Mouse (Mus musculus): Measurements from ENCODE around the gene Cpd.

Cpd gene

GRCm38 (mm10) chr11:76846878-76847222 is at the start of gene Cpd:
Gene Cpd (minus strand): TSS chr11:76847018.
- DNase-seq (ENCODE audit: low spot score in 2 of 2): peak; percentile 88 to 97

DNA sequence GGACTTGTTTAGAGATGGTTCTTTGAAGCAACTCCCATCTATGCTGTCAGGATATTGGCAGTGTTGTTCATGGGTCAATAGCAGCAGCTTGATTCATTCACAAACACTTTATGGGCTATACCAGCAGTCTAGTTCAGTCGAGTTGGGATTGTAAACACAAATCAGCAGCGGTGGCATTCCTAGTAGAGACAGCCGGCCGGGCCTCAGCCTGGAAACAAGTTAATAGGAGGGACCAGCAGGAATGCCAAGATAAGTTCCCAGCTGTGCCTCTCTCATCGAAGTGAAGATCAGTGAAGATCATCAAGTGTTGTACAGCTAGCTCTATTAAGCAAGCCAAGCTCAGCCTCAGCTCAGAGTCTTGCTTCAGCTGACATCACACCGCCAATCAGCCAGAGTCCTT is 49.5 kb upstream of the Cpd start:
- no peak for DNase-seq (ENCODE audit: low spot score in 2 of 2)

- peak in 1 of 2 experiments; percentile 40 for DNase-seq (ENCODE audit: low spot score in 2 of 2)
Measured at GRCm38 (mm10) chr11:76894240-76894639, 47.4 kb upstream of the Cpd start.

GRCm38 (mm10) chr11:76893570-76893969 is 46.8 kb upstream of the Cpd start:
- no peak for DNase-seq (ENCODE audit: low spot score in 2 of 2)

- DNase-seq (ENCODE audit: low spot score in 2 of 2): no peak
Measured at GRCm38 (mm10) chr11:76892972-76893371, 46.2 kb upstream of the Cpd start.

DNA sequence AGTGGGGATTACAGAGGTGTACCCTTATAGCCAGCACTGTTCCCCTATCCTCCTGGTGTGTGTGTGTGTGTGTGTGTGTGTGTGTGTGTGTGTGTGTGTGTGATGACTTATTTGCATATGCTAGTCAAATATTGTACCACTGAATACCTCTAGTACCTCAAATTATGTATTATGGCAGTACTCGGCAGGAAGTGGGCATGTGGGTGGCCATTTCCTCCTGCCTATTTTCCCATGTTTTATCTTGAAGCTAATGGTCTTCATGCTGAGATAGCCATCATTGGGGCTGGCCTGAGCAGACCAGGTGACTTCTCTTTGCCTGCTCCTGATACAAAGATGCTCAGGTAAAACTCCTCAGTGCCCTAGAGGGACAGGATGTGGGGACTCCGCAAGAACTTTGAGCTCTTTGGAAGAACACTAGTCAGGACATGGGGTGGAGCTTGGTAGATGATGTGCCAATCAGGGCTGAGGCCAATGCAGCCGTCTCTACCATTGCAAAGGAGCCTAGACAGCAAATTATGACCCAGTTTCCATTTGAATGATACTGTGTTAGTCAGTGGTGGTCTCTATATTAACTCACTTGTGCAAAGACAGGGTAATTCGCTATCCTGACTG is 45.0 kb upstream of the Cpd start:
- no peak for DNase-seq (ENCODE audit: low spot score in 2 of 2)

DNA sequence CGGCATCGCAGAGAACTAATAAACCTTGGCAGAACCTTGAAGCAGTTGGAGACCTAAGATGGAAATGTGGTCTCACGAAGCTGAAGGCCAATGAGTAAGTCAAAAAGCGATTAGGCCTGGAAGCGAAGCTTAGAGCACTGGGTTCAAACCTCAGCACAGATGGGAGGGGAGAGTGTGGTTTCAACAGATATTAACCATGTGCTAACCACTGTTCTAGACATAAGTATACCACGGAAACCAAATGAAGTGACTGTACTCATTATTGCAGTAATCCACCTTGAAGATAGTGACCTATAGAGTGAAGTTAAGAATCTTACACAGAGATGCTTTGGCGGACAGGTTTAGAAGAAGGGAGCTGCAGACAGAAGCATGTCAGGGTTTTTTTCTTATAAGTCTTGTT is 44.4 kb upstream of the Cpd start:
- DNase-seq (ENCODE audit: low spot score in 2 of 2): no peak

DNA sequence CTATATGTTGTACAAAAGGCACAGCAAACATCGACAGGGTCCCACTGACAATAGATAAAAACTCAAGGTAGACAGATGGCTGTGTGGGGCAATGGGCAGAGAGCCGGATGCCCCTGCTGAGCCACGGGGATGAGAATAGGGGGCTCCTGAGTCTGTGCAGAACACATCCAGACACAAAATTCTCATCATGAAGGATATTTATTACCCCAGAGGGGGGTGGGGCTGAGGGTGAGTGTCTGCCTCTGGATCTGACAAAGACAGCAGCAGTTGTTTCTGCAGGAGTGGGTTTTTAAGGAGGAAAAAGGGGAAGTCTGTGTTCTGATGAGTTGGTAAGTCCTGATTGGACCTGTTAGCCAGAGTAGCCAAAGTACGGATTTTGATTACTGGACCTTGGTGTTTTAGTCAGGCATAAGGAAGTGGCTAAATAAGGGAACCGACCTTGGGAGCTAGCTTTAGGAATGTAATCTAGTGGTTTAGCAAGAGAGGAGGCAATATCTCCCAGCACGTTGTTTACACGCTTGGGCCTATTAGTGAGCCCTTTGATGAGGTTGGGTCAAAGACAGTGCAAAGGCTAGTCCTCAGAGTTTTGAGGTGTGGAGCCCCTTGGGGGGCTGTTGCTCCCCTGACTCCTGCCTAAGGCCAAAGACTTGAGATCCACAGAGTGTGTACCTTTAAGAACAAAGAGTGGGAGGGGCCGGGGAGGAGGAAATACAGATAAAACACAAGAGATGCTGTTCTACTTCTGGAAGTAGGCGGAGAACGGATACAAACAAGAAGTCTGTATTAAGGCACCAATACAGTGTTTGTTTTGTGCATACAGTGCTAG is 42.7 kb upstream of the Cpd start:
- no peak for DNase-seq (ENCODE audit: low spot score in 2 of 2)

GRCm38 (mm10) chr11:76884451-76884850 is 37.6 kb upstream of the Cpd start:
- no peak for DNase-seq (ENCODE audit: low spot score in 2 of 2)

GRCm38 (mm10) chr11:76879816-76880215 is 33.0 kb upstream of the Cpd start:
- no peak for DNase-seq (ENCODE audit: low spot score in 2 of 2)

DNA sequence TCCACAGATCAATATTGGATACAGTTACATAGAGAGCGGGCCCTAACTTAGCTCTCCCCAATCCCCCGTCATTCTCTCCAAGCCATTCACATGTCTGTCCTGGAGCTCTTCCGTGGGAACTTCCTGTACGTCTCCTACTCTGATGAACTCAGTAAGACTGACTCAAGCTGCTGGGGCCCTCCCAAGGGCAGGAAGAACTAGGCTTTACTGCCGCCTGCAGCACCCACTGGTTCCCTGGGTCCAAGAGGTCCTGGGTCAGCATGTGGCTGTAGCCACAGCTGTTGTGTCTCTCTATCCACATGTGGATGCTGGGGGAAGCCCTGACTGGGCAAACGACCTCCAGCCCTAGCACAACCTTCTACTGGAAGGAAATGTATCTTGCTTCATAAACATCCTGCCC is 27.9 kb upstream of the Cpd start:
- DNase-seq (ENCODE audit: low spot score in 2 of 2): no peak

GRCm38 (mm10) chr11:76873865-76874264 is 27.0 kb upstream of the Cpd start:
- no peak for DNase-seq (ENCODE audit: low spot score in 2 of 2)

DNA sequence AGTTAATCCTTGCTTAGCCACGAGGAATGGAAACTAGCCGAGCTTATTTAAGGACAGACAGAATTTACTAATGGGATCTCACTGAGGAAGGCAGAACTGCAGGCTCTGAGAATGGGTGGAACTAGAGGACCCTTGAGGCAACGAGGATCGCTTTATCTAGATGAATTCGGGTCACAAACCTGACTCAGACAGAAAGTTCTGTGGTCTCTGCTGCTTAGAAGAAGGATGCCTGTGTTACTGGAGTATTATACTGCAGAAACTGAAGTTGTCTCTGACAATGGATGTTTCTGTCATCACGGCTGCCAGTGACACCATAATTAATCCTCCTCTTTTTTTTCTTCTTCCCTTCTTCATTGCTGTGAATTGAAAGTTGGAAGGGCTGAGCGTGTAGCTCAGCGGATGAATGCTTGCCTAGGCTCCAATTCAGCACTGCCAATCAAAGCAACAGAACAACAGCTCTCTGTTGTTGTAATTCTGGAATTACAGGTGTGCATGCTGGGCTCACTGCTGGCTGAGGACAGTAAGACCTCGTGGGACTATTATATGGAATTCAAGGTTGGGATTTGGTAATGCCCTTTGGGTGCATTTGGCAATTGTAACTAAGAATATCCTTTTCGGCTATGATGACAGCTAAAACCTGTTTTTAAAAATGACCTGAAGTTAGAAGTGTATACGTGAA is 25.9 kb upstream of the Cpd start:
- DNase-seq (ENCODE audit: low spot score in 2 of 2): no peak

DNA sequence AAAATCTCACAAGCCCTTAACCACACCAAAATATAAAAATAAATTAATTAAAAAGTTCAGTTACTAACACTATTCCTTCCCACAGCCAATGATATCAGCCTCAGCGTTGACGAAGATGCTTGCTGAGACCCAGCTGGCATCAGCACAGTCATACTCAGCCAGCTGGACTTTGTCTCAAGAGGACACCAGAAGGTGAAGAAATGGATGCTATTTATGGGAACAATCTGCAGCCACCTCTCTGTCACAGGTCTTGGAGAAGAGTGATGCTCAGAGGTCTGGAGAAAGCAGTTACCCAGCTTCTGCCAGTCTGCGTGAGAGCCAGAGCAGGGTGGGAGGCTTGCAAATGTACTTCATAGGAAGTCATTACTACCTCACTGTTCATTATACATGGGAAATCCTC is 14.4 kb upstream of the Cpd start:
- DNase-seq (ENCODE audit: low spot score in 2 of 2): no peak

DNA sequence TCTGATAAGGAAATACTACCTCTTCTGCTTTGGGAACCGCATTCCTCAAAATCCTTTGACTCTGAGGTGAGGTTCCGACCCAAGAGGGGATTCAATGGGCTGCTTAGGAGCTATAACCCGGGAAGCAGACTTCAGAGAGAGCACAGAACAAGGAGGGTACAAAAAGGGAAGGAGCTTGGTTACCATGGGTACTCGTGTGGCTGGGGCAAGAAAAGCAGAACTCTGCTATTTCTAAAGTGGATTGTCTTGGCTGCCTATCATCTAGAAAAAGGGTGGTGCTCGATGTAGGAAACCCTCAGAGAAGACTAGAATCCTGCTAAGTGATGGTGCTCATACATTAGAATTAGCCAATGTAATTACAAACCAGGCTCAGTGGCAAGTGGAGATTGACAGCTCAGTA is 12.4 kb upstream of the Cpd start:
- no peak for DNase-seq (ENCODE audit: low spot score in 2 of 2)

DNA sequence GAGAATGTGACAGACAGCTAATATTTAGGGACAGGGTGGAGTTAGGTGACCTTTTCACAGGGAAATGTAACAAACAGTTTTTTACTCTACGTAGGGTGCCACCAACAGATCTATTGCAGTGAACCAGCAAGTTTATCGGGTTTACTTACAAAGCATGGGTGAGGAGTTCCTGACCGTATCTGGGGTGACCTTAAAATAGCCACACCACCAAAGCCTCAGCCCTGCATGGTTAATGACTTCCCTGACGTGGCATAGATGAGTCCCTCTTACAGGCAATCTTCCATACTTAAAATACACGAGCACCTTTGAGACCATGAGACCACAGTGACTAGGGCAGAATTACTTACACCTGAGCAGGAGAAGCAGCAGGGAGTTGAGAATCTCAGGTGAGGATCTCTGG is 12.0 kb upstream of the Cpd start:
- no peak for DNase-seq (ENCODE audit: low spot score in 2 of 2)

DNA sequence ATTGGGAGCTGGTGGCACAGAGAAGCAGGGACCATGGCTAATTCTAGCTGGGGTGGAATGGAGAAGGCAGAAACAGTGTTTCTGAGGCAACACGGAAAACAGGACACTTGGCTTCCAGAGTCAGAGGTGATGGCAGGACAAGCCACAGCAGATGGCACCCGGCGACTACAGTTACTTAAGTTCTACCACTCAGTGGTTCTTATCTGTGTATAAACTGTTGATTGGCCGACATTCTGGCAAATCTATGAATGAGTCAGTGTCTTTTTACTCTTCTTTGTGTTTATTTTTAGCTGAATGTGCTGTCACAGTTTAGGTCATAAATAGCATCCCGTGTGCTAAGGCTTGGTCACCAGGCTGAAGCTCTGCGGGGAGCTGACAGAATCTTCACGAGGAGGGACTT is 10.3 kb upstream of the Cpd start:
- DNase-seq (ENCODE audit: low spot score in 2 of 2): no peak

DNA sequence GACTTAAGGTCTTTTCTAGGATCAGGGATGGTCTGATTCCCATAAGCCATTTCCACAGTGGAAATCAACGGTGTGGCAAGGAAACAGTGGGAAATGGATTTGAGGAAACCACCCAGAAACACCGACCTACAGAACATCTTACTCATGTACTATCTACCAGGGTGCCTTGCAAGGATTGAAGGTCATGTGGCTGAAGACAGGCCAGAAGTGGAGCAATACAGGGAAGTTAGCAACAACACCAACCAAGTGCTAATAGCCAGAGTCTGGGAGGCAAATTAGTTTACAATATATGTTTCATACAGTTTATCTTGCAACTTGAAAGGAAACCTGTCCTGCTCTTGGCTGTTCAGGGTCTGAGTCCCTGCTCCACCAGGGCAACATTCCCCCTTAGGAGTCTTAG is 9.8 kb upstream of the Cpd start:
- no peak for DNase-seq (ENCODE audit: low spot score in 2 of 2)

GRCm38 (mm10) chr11:76854475-76855341 is 7.9 kb upstream of the Cpd start:
- DNase-seq (ENCODE audit: low spot score in 2 of 2): no peak

- no peak for DNase-seq (ENCODE audit: low spot score in 2 of 2)
Measured at GRCm38 (mm10) chr11:76851512-76851911, 4.7 kb upstream of the Cpd start.

GRCm38 (mm10) chr11:76849596-76849995 is 2.8 kb upstream of the Cpd start:
- DNase-seq (ENCODE audit: low spot score in 2 of 2): no peak

- no peak for DNase-seq (ENCODE audit: low spot score in 2 of 2)
Measured at GRCm38 (mm10) chr11:76848081-76848480, 1.3 kb upstream of the Cpd start.
